Mouse (Mus musculus): ENCODE data around the gene Aldh16a1. TPM values are rescaled to one million over a fixed set of nuclear protein-coding genes. Genes with fewer than 3 reads are reported as not detected.
A peak's percentile ranks its signal among the peaks of the same experiment; 100 is the strongest.

The Aldh16a1 gene
- total and polyA plus RNA-seq, 3 experiments: 26.9 to 49.8 (median 45.1) TPM

- H3K9ac ChIP-seq (ENCODE audit: insufficient read depth, low read depth): peak within 1 kb of the TSS; percentile 96
- peak; percentile 99 for DNase-seq (ENCODE audit: extremely low read depth)
- H3K36me3 ChIP-seq (replicated peaks in 1 of 2; ENCODE audit: control insufficient read depth in 1 of 2, insufficient read depth in 1 of 2, low read length in 1 of 2): peaks cover 55 to 70% of the 10 kb centered on the region in 2 experiments
- H3K4me2 ChIP-seq (ENCODE audit: insufficient read depth, low read depth, poor library complexity, severe bottlenecking): peak within 1 kb of the TSS; percentile 60
- dilution Hi-C loops (cut with MboI; ENCODE audit: extremely low pct_ligation_motif_present, extremely low pct_unique_long_range_greater_than_20kb, low sequenced_read_pairs) (no loop called here), in situ Hi-C loops (cut with MboI; ENCODE audit: low pct_ligation_motif_present, low pct_unique_long_range_greater_than_20kb, low sequenced_read_pairs) (loop anchor here (5.0 kb wide), 1 partner anchor 42 kb away; no protein-coding TSS in a partner anchor)
- no peaks in the 10 kb centered on the region for H3K9me3 ChIP-seq (replicated peaks; ENCODE audit: low read length)
- peaks cover 44% of the 10 kb centered on the region for H3K79me2 ChIP-seq (replicated peaks; ENCODE audit: control insufficient read depth, extremely low read depth, insufficient read depth, poor library complexity, severe bottlenecking)
- peak within 1 kb of the TSS; percentile 84 to 93 (median 92) for H3K4me3 ChIP-seq (replicated peaks in 1 of 3; ENCODE audit: low read depth in 2 of 3, low read length in 2 of 3, poor library complexity in 1 of 3)
- H3K27ac ChIP-seq (ENCODE audit: insufficient read depth, low read depth): peak within 1 kb of the TSS; percentile 82
- no peaks in the 10 kb centered on the region for H3K27me3 ChIP-seq (replicated peaks)
- peaks cover 10 to 47% of the 10 kb centered on the region in 2 experiments for H3K4me1 ChIP-seq (ENCODE audit: control insufficient read depth in 1 of 2, insufficient read depth in 2 of 2)
- no peak for TF ChIP-seq ZNF384 (IDR thresholded peaks at IDR 0.05; ENCODE audit: low read depth, low read length)
- peak; percentile 91 for TF ChIP-seq ELF1 (IDR thresholded peaks at IDR 0.05; ENCODE audit: low read depth, low read length)
- peak; percentile 87 for TF ChIP-seq HCFC1 (IDR thresholded peaks at IDR 0.05; ENCODE audit: low read depth, low read length)
- TF ChIP-seq ETS1 (conservative IDR thresholded peaks at IDR 0.05; ENCODE audit: low read depth, low read length): peak; percentile 59
- 0 out of 2 replicates have a peak, but pooled peaks have one; percentile 53 for TF ChIP-seq RCOR1 (conservative IDR thresholded peaks at IDR 0.05; ENCODE audit: low read depth, low read length)
- TF ChIP-seq CTCF (conservative IDR thresholded peaks at IDR 0.05 in 1 of 2, IDR thresholded peaks at IDR 0.05 in 1 of 2; ENCODE audit: low read depth in 2 of 2, low read length in 2 of 2): 0 out of 4 replicates have a peak, but pooled peaks of 1 of the 2 experiments have one; percentile 8
- TF ChIP-seq NRF1 (IDR thresholded peaks at IDR 0.05; ENCODE audit: low read depth, low read length): peak; percentile 63
- TF ChIP-seq PAX5 (IDR thresholded peaks at IDR 0.05; ENCODE audit: low read length): no peak
- no peak for TF ChIP-seq JUN (IDR thresholded peaks at IDR 0.05; ENCODE audit: insufficient read depth, low read depth, low read length)
- peak; percentile 66; the same call in 1 of the 2 replicates for TF ChIP-seq SIN3A (IDR thresholded peaks at IDR 0.05; ENCODE audit: low read length)
- TF ChIP-seq NELFE (IDR thresholded peaks at IDR 0.05; ENCODE audit: low read depth, low read length): peak; percentile 86
- TF ChIP-seq GABPA (IDR thresholded peaks at IDR 0.05; ENCODE audit: insufficient replicate concordance, low read depth, low read length): no peak; the same call in 1 of the 2 replicates
- TF ChIP-seq EP300 (IDR thresholded peaks at IDR 0.05; ENCODE audit: low read length): no peak
- no peak for TF ChIP-seq RAD21 (IDR thresholded peaks at IDR 0.05; ENCODE audit: low read depth, low read length)
- peak; percentile 82 for TF ChIP-seq KAT2A (IDR thresholded peaks at IDR 0.05; ENCODE audit: insufficient replicate concordance, low read length)
- peak; percentile 86 for TF ChIP-seq POLR2A (IDR thresholded peaks at IDR 0.05; ENCODE audit: low read depth, low read length)
- peak; percentile 99 for TF ChIP-seq MAX (IDR thresholded peaks at IDR 0.05; ENCODE audit: low read length)
- TF ChIP-seq E2F4 (IDR thresholded peaks at IDR 0.05; ENCODE audit: insufficient replicate concordance, low read depth, low read length): peak; percentile 91; the same call in 1 of the 2 replicates
- TF ChIP-seq TBP (conservative IDR thresholded peaks at IDR 0.05; ENCODE audit: low read depth, low read length): peak; percentile 85
- no peak for TF ChIP-seq ZC3H11A (IDR thresholded peaks at IDR 0.05; ENCODE audit: low read depth, low read length)
- TF ChIP-seq MAZ (IDR thresholded peaks at IDR 0.05; ENCODE audit: low read depth, low read length): no peak
- TF ChIP-seq POLR2AphosphoS2 (IDR thresholded peaks at IDR 0.05; ENCODE audit: low read depth, low read length): peak; percentile 99
- TF ChIP-seq MXI1 (IDR thresholded peaks at IDR 0.05; ENCODE audit: low read depth, low read length): peak; percentile 98
- TF ChIP-seq MAFK (IDR thresholded peaks at IDR 0.05; ENCODE audit: insufficient replicate concordance, low read length): no peak
- peak; percentile 59 for TF ChIP-seq IRF4 (IDR thresholded peaks at IDR 0.05; ENCODE audit: low read depth, low read length)
- peak; percentile 99 for TF ChIP-seq MYC (IDR thresholded peaks at IDR 0.05; ENCODE audit: low read depth, low read length)
- TF ChIP-seq JUND (conservative IDR thresholded peaks at IDR 0.05; ENCODE audit: low read depth, low read length): no peak
- peak; percentile 85 for TF ChIP-seq USF1 (IDR thresholded peaks at IDR 0.05; ENCODE audit: low read depth, low read length)
- peak; percentile 8; the same call in 1 of the 2 replicates for TF ChIP-seq CHD1 (IDR thresholded peaks at IDR 0.05; ENCODE audit: low read depth, low read length)
- peak; percentile 85; the same call in 1 of the 2 replicates for TF ChIP-seq ZMIZ1 (IDR thresholded peaks at IDR 0.05; ENCODE audit: low read depth, low read length)
- no peak for TF ChIP-seq UBTF (IDR thresholded peaks at IDR 0.05; ENCODE audit: low read depth, low read length)
- no peak for TF ChIP-seq SMC3 (IDR thresholded peaks at IDR 0.05; ENCODE audit: low read depth, low read length)
- no peak; the same call in 1 of the 2 replicates for TF ChIP-seq MEF2A (IDR thresholded peaks at IDR 0.05; ENCODE audit: borderline replicate concordance, low read depth, low read length)
- TF ChIP-seq BHLHE40 (IDR thresholded peaks at IDR 0.05; ENCODE audit: low read depth, low read length): peak; percentile 97
- peak; percentile 78 for TF ChIP-seq USF2 (conservative IDR thresholded peaks at IDR 0.05; ENCODE audit: low read depth, low read length)
- peak; percentile 98 for TF ChIP-seq CHD2 (IDR thresholded peaks at IDR 0.05; ENCODE audit: low read length)
- TF ChIP-seq TCF12 (IDR thresholded peaks at IDR 0.05; ENCODE audit: low read depth, low read length): peak; percentile 89
Observed at GRCm38 (mm10) chr7:45124224-45125143, 29.9 kb downstream of the Aldh16a1 start, which contains the start of gene Rps11. Rps11 (minus strand) TSS chr7:45124439.

Data from CH12.LX (cell line).